Mouse (Mus musculus) cerebellum, postnatal 14 days (tissue): ENCODE results near the gene Gm3095.
"Not testable (repeated sequence)": the region's sequence is repeated elsewhere in the genome, so short reads cannot be mapped to it uniquely, and the experiment has no call there.

Source experiments
- DNase-seq, 2 experiments: peaks; one replicate each; pipeline ENCODE4 v3.0.0; 2021; ENCODE audit warnings: mixed read lengths in 2 of 2

Gm3095 gene

GRCm38 (mm10) chr14:3963247-3963646 lies at the start of gene Gm3095:
TSS of gene Gm3095 (plus strand) at chr14:3963547.
- not testable (repeated sequence) for DNase-seq

DNA sequence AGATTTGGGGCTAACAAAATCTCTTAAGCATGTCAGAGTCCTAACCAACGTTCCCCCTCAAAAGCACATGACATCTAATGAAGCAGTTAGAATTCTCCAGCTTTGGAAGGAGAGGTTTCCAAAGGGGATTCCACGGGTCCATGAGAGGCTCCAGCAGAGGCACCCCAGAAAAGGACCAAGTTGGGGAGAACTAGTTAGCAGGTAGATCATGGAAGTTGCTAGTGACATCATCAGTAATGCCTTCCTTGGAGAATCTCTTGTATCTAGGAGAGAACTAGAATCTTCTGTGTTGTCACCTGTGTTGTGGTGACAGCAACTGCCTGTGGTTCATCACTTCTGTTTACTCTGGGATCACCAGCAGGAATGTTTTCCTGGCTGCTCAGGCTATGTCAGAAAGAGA lies 31.9 kb upstream of the Gm3095 start, which contains the start of gene Gm3029:
Gene Gm3029, plus strand, starts transcription at position 301 of the 400 bp plus-strand sequence.
- not testable (repeated sequence) for DNase-seq

DNA sequence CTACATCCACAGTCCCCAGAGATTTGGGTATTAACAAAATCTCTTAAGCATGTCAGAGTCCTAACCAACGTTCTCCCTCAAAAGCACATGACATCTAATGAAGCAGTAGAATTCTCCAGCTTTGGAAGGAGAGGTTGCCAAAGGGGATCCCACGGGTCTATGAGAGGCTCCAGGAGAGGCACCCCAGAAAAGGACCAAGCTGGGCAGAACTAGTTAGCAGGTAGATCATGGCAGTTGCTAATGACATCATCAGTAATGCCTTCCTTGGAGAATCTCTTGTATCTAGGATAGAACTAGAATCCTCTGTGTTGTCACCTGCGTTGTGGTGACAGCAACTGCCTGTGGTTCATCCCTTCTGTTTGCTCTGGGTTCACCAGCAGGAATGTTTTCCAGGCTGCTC lies 34.7 kb downstream of the Gm3095 start, which contains the start of gene Gm3099:
Gene Gm3099, plus strand, starts transcription at position 301 of the 400 bp plus-strand sequence.
- DNase-seq, result not testable (repeated sequence)
